Mouse (Mus musculus) MEL (cell line): ENCODE results near the gene H2-Eb1.

Experiments used
- ETS1 ChIP-seq: IDR thresholded peaks from 2 replicates; pipeline ENCODE4 v1.6.1; 2012; ENCODE audit warnings: low read depth, mild to moderate bottlenecking, inconsistent platforms, low read length, improper control_type of control experiment, moderate library complexity
- POLR2A ChIP-seq, 2 experiments: IDR thresholded peaks; 2 replicates each; pipeline ENCODE4 v1.6.1; 2011 to 2012; ENCODE audit warnings: low read length in 2 of 2, mild to moderate bottlenecking in 2 of 2, control low read depth in 1 of 2, improper control_type of control experiment in 1 of 2, low read depth in 1 of 2, moderate library complexity in 1 of 2; ENCODE audit not compliant: control insufficient read depth in 1 of 2, insufficient read depth in 1 of 2, poor library complexity in 1 of 2
- TAL1 ChIP-seq: IDR thresholded peaks from 2 replicates; pipeline ENCODE4 v1.6.1; 2012; ENCODE audit warnings: mild to moderate bottlenecking, inconsistent platforms, low read length, moderate library complexity, mixed read lengths

GRCm38 (mm10) chr17:34329807-34330206, 24.1 kb downstream of the H2-Eb1 start:
- no peak for TF ChIP-seq ETS1
- TF ChIP-seq POLR2A (IDR thresholded peaks at IDR 0.05; ENCODE audit: control insufficient read depth in 1 of 2, insufficient read depth in 1 of 2, low read depth in 1 of 2, low read length in 2 of 2, poor library complexity in 1 of 2) = no peak
- no peak for TF ChIP-seq TAL1
